Mouse (Mus musculus) heart, adult 2 months (tissue): ENCODE measurements around the gene Lrrc4.

Source experiments
- CTCF ChIP-seq: fragments of 200-600 bp; IDR thresholded peaks from 2 replicates; pipeline ENCODE4 v1.8.1; 2022; ENCODE audit warnings: antibody characterized with exemption, mild to moderate bottlenecking, moderate library complexity
- POLR2A ChIP-seq: fragments of 200-500 bp; IDR thresholded peaks from 2 replicates; pipeline ENCODE4 v1.6.1; 2011; ENCODE audit warnings: mild to moderate bottlenecking, low read depth, low read length, control low read depth; ENCODE audit not compliant: insufficient read depth

DNA sequence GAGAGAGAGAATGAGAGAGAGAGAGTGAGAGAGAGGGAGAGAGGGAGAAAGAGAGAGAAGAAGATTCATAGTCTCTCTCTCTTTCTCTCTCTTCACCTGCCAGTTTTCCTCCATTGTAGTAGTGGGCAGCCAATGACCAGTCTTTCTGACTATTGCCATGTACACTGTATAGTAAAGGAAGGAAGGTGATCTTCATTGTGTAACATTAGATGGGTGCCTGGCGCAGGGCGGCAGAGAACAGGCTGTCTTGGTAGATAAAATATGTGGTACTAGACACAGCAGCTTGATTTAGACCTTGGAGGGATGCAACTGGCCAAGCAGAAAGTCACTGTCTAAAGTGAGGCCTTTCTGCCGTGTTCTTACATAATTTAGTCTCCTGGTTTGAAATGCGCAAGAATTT, 216.7 kb downstream of the Lrrc4 start:
- TF ChIP-seq POLR2A = no peak
- TF ChIP-seq CTCF = no peak
